Mouse (Mus musculus) heart, postnatal 14 days (tissue): ENCODE measurements around the gene Ciapin1. TPM values are rescaled to one million over a fixed set of nuclear protein-coding genes. Genes with fewer than 3 reads are reported as not detected.
A peak's percentile ranks its signal among the peaks of the same experiment; 100 is the strongest.

ENCODE experiments used
- DNase-seq, 2 experiments: peaks; one replicate each; pipeline ENCODE4 v3.0.0; 2021 to 2022
- intact Hi-C: fragments of 180-260 bp; cut with DNase I; formaldehyde crosslinking; loops from one replicate; pipeline ENCODE4 v1.15.1; 2025
- total RNA-seq, 2 experiments: library from RNA; stranded (reverse); gene quantifications; 2 replicates each; pipeline ENCODE4 v1.2.3; 2021

Gene Ciapin1
- total RNA-seq, 2 experiments from 2014 or later = 76.8 to 92.4 TPM

GRCm38 (mm10) chr8:94812645-94813098, 25.5 kb downstream of the Ciapin1 start:
- peak; percentile 83 to 89 for DNase-seq
- intact Hi-C loops = loop anchor here (1.0 to 10.0 kb wide), 4 partner anchors 108 to 318 kb away; no protein-coding TSS in a partner anchor

- intact Hi-C loops = loop anchor here (1.0 to 10.0 kb wide), 4 partner anchors 107 to 317 kb away; no protein-coding TSS in a partner anchor
- DNase-seq = no peak
Measured at GRCm38 (mm10) chr8:94811654-94812053, 26.5 kb downstream of the Ciapin1 start.

GRCm38 (mm10) chr8:94810855-94811254, 27.3 kb downstream of the Ciapin1 start:
- intact Hi-C loops = loop anchor here (5.0 to 10.0 kb wide), 3 partner anchors 214 to 316 kb away; no protein-coding TSS in a partner anchor

GRCm38 (mm10) chr8:94810153-94810552, 28.0 kb downstream of the Ciapin1 start, which contains the start of gene Ccl17:
Ccl17 (plus strand) TSS chr8:94810453.
- no peak for DNase-seq
- intact Hi-C loops = loop anchor here (5.0 to 10.0 kb wide), 3 partner anchors 213 to 315 kb away; no protein-coding TSS in a partner anchor

More at GRCm38 (mm10) chr8:94810855-94811254, 27.3 kb downstream of the Ciapin1 start:
- DNase-seq = no peak

GRCm38 (mm10) chr8:94808372-94808771, 29.8 kb downstream of the Ciapin1 start:
- DNase-seq = no peak
- intact Hi-C loops = no loop called here

- intact Hi-C loops = no loop called here
- DNase-seq = no peak
Measured at GRCm38 (mm10) chr8:94807506-94807905, 30.7 kb downstream of the Ciapin1 start.

- intact Hi-C loops = no loop called here
- DNase-seq = no peak
Measured at GRCm38 (mm10) chr8:94805811-94806210, 32.3 kb downstream of the Ciapin1 start.

- intact Hi-C loops = no loop called here
- no peak for DNase-seq
Measured at GRCm38 (mm10) chr8:94804546-94805340, 33.4 kb downstream of the Ciapin1 start.

- intact Hi-C loops = no loop called here
- DNase-seq = no peak
Measured at GRCm38 (mm10) chr8:94803551-94803950, 34.6 kb downstream of the Ciapin1 start.

GRCm38 (mm10) chr8:94802375-94802774, 35.8 kb downstream of the Ciapin1 start:
- no peak for DNase-seq
- intact Hi-C loops = no loop called here

GRCm38 (mm10) chr8:94801293-94802095, 36.7 kb downstream of the Ciapin1 start:
- intact Hi-C loops = no loop called here
- peak; percentile 30 to 45 for DNase-seq

GRCm38 (mm10) chr8:94800278-94800968, 37.7 kb downstream of the Ciapin1 start:
- intact Hi-C loops = no loop called here
- DNase-seq = no peak

GRCm38 (mm10) chr8:94794782-94795181, 43.4 kb downstream of the Ciapin1 start:
- DNase-seq = no peak
- intact Hi-C loops = no loop called here

GRCm38 (mm10) chr8:94794368-94794767, 43.8 kb downstream of the Ciapin1 start:
- no peak for DNase-seq
- intact Hi-C loops = no loop called here

GRCm38 (mm10) chr8:94789256-94789955, 48.8 kb downstream of the Ciapin1 start:
- intact Hi-C loops = no loop called here
- no peak for DNase-seq

- DNase-seq = no peak
- intact Hi-C loops = no loop called here
Measured at GRCm38 (mm10) chr8:94787524-94788501, 50.3 kb downstream of the Ciapin1 start.

GRCm38 (mm10) chr8:94785995-94786595, 52.1 kb downstream of the Ciapin1 start:
- DNase-seq = no peak
- intact Hi-C loops = no loop called here
